ENCODE assay signal across 8 mouse cellular contexts in genomic region chr6:108306240-108306639, GRCm38 (mm10).
DNase-seq lines count a peak whose midpoint lies in the region; ATAC-seq lines count a peak whose summit lies in the region.

No protein-coding gene starts in this region.

- no peak overlapping the region for H3K9ac ChIP-seq in forebrain, embryonic 16.5 days (replicated peaks; ENCODE audit: low read depth, low read length)
- H3K9ac ChIP-seq in embryonic facial prominence, embryonic 14.5 days (ENCODE audit: low read depth, low read length): peak overlapping the region; percentile 19; the same call in 1 of the 2 replicates
- 0 out of 2 replicates have a peak overlapping the region, but pooled peaks have one; percentile 16 for H3K9ac ChIP-seq in liver, embryonic 11.5 days (ENCODE audit: low read depth, low read length)

- peaks cover 32% of the 10 kb centered on the region for H3K4me1 ChIP-seq in forebrain, embryonic 10.5 days
- peaks cover 2% of the 10 kb centered on the region for H3K4me1 ChIP-seq in forebrain, embryonic 16.5 days (replicated peaks; ENCODE audit: control insufficient read depth, insufficient read depth, low read length)
- H3K4me1 ChIP-seq in embryonic facial prominence, embryonic 14.5 days (ENCODE audit: control insufficient read depth, insufficient read depth, low read length): peaks cover 8% of the 10 kb centered on the region
- peaks cover 16% of the 10 kb centered on the region for H3K4me1 ChIP-seq in liver, embryonic 11.5 days (replicated peaks; ENCODE audit: control insufficient read depth, insufficient read depth, low read length)

- peak overlapping the region; percentile 56; the same call in 1 of the 2 replicates for H3K27ac ChIP-seq in forebrain, embryonic 10.5 days
- H3K27ac ChIP-seq in forebrain, embryonic 16.5 days (ENCODE audit: low read length): no peak overlapping the region
- peak overlapping the region; percentile 55; the same call in 1 of the 2 replicates for H3K27ac ChIP-seq in embryonic facial prominence, embryonic 14.5 days (replicated peaks; ENCODE audit: low read depth, low read length)
- H3K27ac ChIP-seq in liver, embryonic 11.5 days (ENCODE audit: low read depth, low read length): peak overlapping the region; percentile 44; the same call in 1 of the 2 replicates

- H3K4me2 ChIP-seq in forebrain, embryonic 16.5 days (ENCODE audit: low read length): no peak overlapping the region
- H3K4me2 ChIP-seq in embryonic facial prominence, embryonic 14.5 days (ENCODE audit: low read depth, low read length): no peak overlapping the region
- peak overlapping the region; percentile 54 for H3K4me2 ChIP-seq in liver, embryonic 11.5 days

- no peaks in the 10 kb centered on the region for H3K27me3 ChIP-seq in forebrain, embryonic 10.5 days (ENCODE audit: poor library complexity, severe bottlenecking)
- H3K27me3 ChIP-seq in forebrain, embryonic 16.5 days (replicated peaks; ENCODE audit: control insufficient read depth, insufficient read depth, low read length): no peaks in the 10 kb centered on the region
- no peaks in the 10 kb centered on the region for H3K27me3 ChIP-seq in embryonic facial prominence, embryonic 14.5 days (replicated peaks; ENCODE audit: control insufficient read depth, insufficient read depth, low read length)
- no peaks in the 10 kb centered on the region for H3K27me3 ChIP-seq in liver, embryonic 11.5 days (replicated peaks; ENCODE audit: control insufficient read depth, insufficient read depth, low read length)

- H3K4me3 ChIP-seq in forebrain, embryonic 10.5 days: no peak overlapping the region
- no peak overlapping the region for H3K4me3 ChIP-seq in forebrain, embryonic 16.5 days (replicated peaks; ENCODE audit: low read length)
- no peak overlapping the region for H3K4me3 ChIP-seq in embryonic facial prominence, embryonic 14.5 days (ENCODE audit: low read depth, low read length)
- H3K4me3 ChIP-seq in liver, embryonic 11.5 days (ENCODE audit: low read depth, low read length): peak overlapping the region; percentile 25; the same call in 1 of the 2 replicates

- no peaks in the 10 kb centered on the region for H3K9me3 ChIP-seq in forebrain, embryonic 10.5 days
- no peaks in the 10 kb centered on the region for H3K9me3 ChIP-seq in forebrain, embryonic 16.5 days (ENCODE audit: control insufficient read depth, low read length)
- H3K9me3 ChIP-seq in embryonic facial prominence, embryonic 14.5 days (ENCODE audit: control insufficient read depth, low read length): no peaks in the 10 kb centered on the region
- H3K9me3 ChIP-seq in liver, embryonic 11.5 days (ENCODE audit: control insufficient read depth, low read length): no peaks in the 10 kb centered on the region

- intact Hi-C loops in heart, postnatal 36 days (cut with DNase I): loop anchor here (2.0 kb wide), 1 partner anchor 19 kb away; no protein-coding TSS in a partner anchor

- whole genome bisulfite sequencing in forebrain, embryonic 10.5 days: 74% methylated on average over 11 of the region's 11 CpGs
- WGBS in forebrain, embryonic 16.5 days: 58% methylated on average over 11 of the region's 11 CpGs
- 57% methylated on average over 11 of the region's 11 CpGs for WGBS in embryonic facial prominence, embryonic 14.5 days
- WGBS in liver, embryonic 11.5 days: 51% methylated on average over 11 of the region's 11 CpGs

- ATAC-seq in forebrain, embryonic 16.5 days: no peak
- ATAC-seq in embryonic facial prominence, embryonic 14.5 days (ENCODE audit: low read depth): no peak
- peak; percentile 25; the same call in 1 of the 2 replicates for ATAC-seq in liver, embryonic 11.5 days (replicated peaks; ENCODE audit: low FRiP score)
- ATAC-seq in CD4-positive, CD25-positive, alpha-beta regulatory T cell, adult 4 months: no peak

- DNase-seq in forebrain, embryonic 10.5 days (ENCODE audit: extremely low spot score, low spot score): no peak
- DNase-seq in embryonic facial prominence, embryonic 14.5 days (ENCODE audit: low spot score): no peak
- DNase-seq in heart, postnatal 36 days: peak; percentile 55 to 66
- DNase-seq in liver, embryonic 11.5 days (ENCODE audit: low spot score): no peak
- DNase-seq in ovary, postnatal 14 days (ENCODE audit: low spot score): peak; percentile 24
- DNase-seq in T-cell, adult 2 months (ENCODE audit: low spot score): no peak

- H3K36me3 ChIP-seq in forebrain, embryonic 10.5 days (replicated peaks): no peaks in the 10 kb centered on the region
- H3K36me3 ChIP-seq in forebrain, embryonic 16.5 days (ENCODE audit: control insufficient read depth, insufficient read depth): no peaks in the 10 kb centered on the region
- H3K36me3 ChIP-seq in embryonic facial prominence, embryonic 14.5 days (ENCODE audit: control insufficient read depth, insufficient read depth, low read length): no peaks in the 10 kb centered on the region
- no peaks in the 10 kb centered on the region for H3K36me3 ChIP-seq in liver, embryonic 11.5 days (ENCODE audit: control insufficient read depth, insufficient read depth, low read length)

Comparison
In these comparisons a context has a peak if more than half of its experiments do, and no peak if none do; other contexts are left out.
1. DNase-seq: peak in heart, postnatal 36 days (2 of 2) and ovary, postnatal 14 days (single experiment); none in forebrain, embryonic 10.5 days (single experiment), embryonic facial prominence, embryonic 14.5 days (single experiment), liver, embryonic 11.5 days (single experiment) and T-cell, adult 2 months (single experiment).